In the genomic region with DNA sequence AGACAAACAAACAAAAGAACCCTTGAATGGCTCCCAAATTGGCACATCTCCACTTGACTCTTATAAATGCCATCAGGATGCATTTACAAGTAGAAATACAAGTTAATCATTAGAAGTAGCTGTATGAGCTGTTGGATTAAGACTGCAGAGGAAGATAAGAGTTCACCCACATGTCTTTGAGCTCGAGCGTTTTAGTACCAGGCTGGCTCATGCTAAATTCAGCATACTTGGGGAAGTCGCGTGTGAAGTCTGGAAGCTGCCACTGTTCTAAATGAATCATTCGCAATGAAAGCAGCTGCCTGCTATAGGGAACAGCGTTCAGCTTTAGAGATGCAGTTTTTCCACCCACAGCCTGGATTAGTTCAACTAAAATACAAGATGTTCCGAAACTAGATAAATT, we compare ENCODE assay signal across 11 mouse cellular contexts. TPM values are rescaled to one million over a fixed set of nuclear protein-coding genes. Genes with fewer than 3 reads are reported as not detected.
DNase-seq lines count a peak whose midpoint lies in the region; ATAC-seq lines count a peak whose summit lies in the region.
"Had no signal": no experiment of that assay in that cellular context is flagged by ENCODE, and none has a peak within 500 bp of the region (broad histone marks: within the 10 kb centered on the region; RNA-seq: fewer than 3 reads in every experiment).

No protein-coding gene starts in this region.

- no peak overlapping the region for H3K4me3 ChIP-seq in heart, embryonic 10.5 days
- H3K4me3 ChIP-seq: gastrocnemius, adult 2 months had no signal

- H3K27ac ChIP-seq in heart, embryonic 10.5 days = no peak overlapping the region
- H3K27ac ChIP-seq: gastrocnemius, adult 2 months had no signal

- DNase-seq in embryo, embryonic 11 days = peak; percentile 4
- no peak for DNase-seq in embryo, embryonic 10 days (ENCODE audit: low spot score)
- DNase-seq in NIH3T3 (ENCODE audit: low read depth) = peak; percentile 6
- peak; percentile 35 to 78 for DNase-seq in layer of hippocampus, adult 18-20 months (ENCODE audit: low spot score in 2 of 2)
- peak; percentile 10 for DNase-seq in left cerebral cortex, postnatal 4 days
- no peak for DNase-seq in heart, embryonic 10.5 days (ENCODE audit: low spot score)
- no peak for DNase-seq in heart, adult 11 months
- DNase-seq: gastrocnemius, adult 2 months; kidney, postnatal 4 days; lung, adult 18-20 months had no signal

- no peaks in the 10 kb centered on the region for H3K36me3 ChIP-seq in heart, embryonic 10.5 days

- no peaks in the 10 kb centered on the region for H3K27me3 ChIP-seq in heart, embryonic 10.5 days (ENCODE audit: insufficient read depth, poor library complexity, severe bottlenecking)

- H3K9me3 ChIP-seq in heart, embryonic 10.5 days = no peaks in the 10 kb centered on the region

- intact Hi-C loops in left cerebral cortex, postnatal 4 days (cut with DNase I) = no loop called here

- WGBS in heart, embryonic 10.5 days = 63% methylated on average over 7 of the region's 7 CpGs

- no peak for ATAC-seq in megakaryocyte, adult 5-6 weeks (ENCODE audit: poor library complexity, severe bottlenecking)

- no peaks in the 10 kb centered on the region for H3K4me1 ChIP-seq in heart, embryonic 10.5 days

RNA-seq across cellular contexts. Expression of gene Hcn1, which starts 57.4 kb away (rescaled TPM):
- total RNA-seq in layer of hippocampus, adult 18-20 months (2021) = 10 to 100 TPM; 38.2 to 38.5 TPM
- total RNA-seq in left cerebral cortex, postnatal 4 days (2021) = 10 to 100 TPM; 19.3 to 19.6 TPM
- total RNA-seq in megakaryocyte, adult 5-6 weeks (2015) = not detected in 2 replicates
- total RNA-seq in megakaryocyte, adult 5-6 weeks (2017) = not detected in 2 replicates
- polyA plus RNA-seq in heart, embryonic 10.5 days (2016; fragmentation: Nextera tagmentation; extraction: Ambion mirVana) = 0.15 and 0.23 TPM in 2 replicates

Comparison
In these comparisons a context has a peak if more than half of its experiments do, and no peak if none do; other contexts are left out.
1. DNase-seq: peak in embryo, embryonic 11 days (single experiment), NIH3T3 (single experiment), layer of hippocampus, adult 18-20 months (2 of 2) and left cerebral cortex, postnatal 4 days (single experiment); none in embryo, embryonic 10 days (single experiment), heart, embryonic 10.5 days (single experiment) and heart, adult 11 months (single experiment).
2. RNA of gene Hcn1, which starts 57.4 kb away (total RNA-seq): 38.2 to 38.5 TPM in layer of hippocampus, adult 18-20 months and 19.3 to 19.6 TPM in left cerebral cortex, postnatal 4 days; not detected in megakaryocyte, adult 5-6 weeks; every median in the first group is over 10 times any median in the second.